Mouse (Mus musculus): Measurements from ENCODE around the gene Aif1l. TPM values are rescaled to one million over a fixed set of nuclear protein-coding genes. Genes with fewer than 3 reads are reported as not detected.

Aif1l gene
- 17.6 and 48.5 TPM in 2 replicates for total RNA-seq (2012; rRNA removed)

DNA sequence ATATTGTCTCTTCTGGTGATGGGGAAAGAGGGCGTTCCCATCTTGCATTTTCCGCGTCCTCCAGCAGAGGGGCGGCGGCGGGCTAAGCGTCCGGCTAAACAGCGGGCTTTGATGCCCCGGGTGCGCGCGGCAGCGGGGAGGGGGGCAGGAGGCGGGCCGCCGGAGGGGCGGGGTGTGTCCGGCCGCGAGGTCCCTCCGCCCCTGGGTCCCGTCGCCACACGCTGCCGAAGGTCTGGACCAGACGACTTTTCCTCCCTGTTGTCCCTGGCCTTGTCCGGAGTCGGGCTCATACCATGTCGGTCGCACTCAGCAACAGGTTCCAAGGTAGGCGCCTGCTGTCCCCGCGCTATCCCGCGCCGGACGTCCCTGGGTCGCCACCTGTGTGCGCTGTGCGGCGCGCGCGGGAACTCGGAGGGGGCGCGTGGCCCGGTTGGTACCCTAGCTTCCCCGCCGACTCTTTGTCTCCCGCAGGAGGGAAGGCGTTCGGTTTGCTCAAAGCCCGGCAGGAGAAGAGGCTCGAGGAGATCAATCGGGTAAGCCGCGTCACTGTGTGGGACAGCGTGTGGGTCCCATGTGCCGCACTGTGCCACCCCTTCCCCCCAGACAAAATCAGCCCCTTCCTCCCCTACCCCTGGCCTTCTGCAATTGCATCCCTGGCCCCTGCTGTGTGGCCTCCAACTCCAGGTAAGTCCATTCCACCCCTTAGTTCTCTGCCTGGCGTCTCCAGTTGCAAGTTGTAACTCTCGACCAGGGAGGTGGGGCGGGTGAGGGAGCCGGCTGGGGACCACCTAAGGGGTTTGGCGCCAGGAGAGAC is at the start of gene Aif1l:
Gene Aif1l, plus strand, starts transcription at position 82 of the 814 bp plus-strand sequence.
- DNase-seq (ENCODE audit: low read depth, low spot score): peak; percentile 45
- Histone ChIP-seq H3K36me3 (ENCODE audit: control insufficient read depth, insufficient read depth, low read length, poor library complexity, severe bottlenecking) (peaks cover 2% of the 10 kb centered on the region; the same call in 1 of the 2 replicates), H3K4me3 (ENCODE audit: insufficient read depth in 1 of 2, low read depth in 1 of 2, low read length in 2 of 2, poor library complexity in 1 of 2, severe bottlenecking in 1 of 2) (peak within 1 kb of the TSS; percentile 78 to 82), H3K27ac (ENCODE audit: insufficient read depth, low read depth, low read length, poor library complexity, severe bottlenecking) (no peak within 1 kb of the TSS), H3K9ac (ENCODE audit: insufficient read depth, low read depth, low read length, poor library complexity, severe bottlenecking) (peak within 1 kb of the TSS; percentile 73), H3K9me3 (ENCODE audit: control insufficient read depth, insufficient read depth, low read depth, low read length) (no peaks in the 10 kb centered on the region), H3K4me1 (ENCODE audit: control insufficient read depth in 2 of 2, insufficient read depth in 2 of 2, low read length in 2 of 2, poor library complexity in 1 of 2) (peaks cover 0 to 3% of the 10 kb centered on the region in 2 experiments; a peak in 1 of 4 replicates)
- in situ Hi-C loops (cut with MboI; ENCODE audit: low sequenced_read_pairs in 2 of 2, unreplicated experiment in 2 of 2): no loop called here
- TF ChIP-seq MAFK (IDR thresholded peaks at IDR 0.05; ENCODE audit: insufficient read depth, low read depth, low read length): no peak
- TF ChIP-seq ZC3H11A (IDR thresholded peaks at IDR 0.05; ENCODE audit: borderline replicate concordance, low read depth, low read length): no peak
- no peak for TF ChIP-seq CHD2 (IDR thresholded peaks at IDR 0.05; ENCODE audit: low read depth, low read length)

DNA sequence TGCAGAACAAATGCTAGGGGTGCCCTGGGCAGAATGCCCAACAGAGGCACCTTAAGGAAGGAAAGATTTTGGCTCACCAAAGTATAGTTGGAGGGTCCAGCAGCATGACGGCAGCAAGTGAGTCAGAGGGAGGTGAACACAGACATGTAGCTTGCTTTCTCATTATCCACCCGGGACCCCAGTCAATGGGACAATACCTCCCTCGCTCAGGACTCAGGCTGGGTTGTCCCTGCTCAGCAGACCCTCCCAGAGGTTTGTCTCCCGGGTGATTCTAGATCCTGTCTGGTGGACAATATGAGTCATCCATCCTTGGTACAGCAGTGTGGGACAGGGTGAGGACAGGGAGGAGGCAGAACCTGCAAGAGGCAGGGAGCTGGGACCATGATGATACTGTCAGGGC is 49.0 kb upstream of the Aif1l start:
- no peak for TF ChIP-seq MAFK (IDR thresholded peaks at IDR 0.05; ENCODE audit: insufficient read depth, low read depth, low read length)
- TF ChIP-seq ZNF384 (IDR thresholded peaks at IDR 0.05; ENCODE audit: low read depth, low read length): no peak
- no peak for TF ChIP-seq ZC3H11A (IDR thresholded peaks at IDR 0.05; ENCODE audit: borderline replicate concordance, low read depth, low read length)
- no peak for TF ChIP-seq HCFC1 (IDR thresholded peaks at IDR 0.05; ENCODE audit: borderline replicate concordance, insufficient read depth, low read length)
- TF ChIP-seq CHD2 (IDR thresholded peaks at IDR 0.05; ENCODE audit: low read depth, low read length): no peak
- H3K36me3 ChIP-seq (ENCODE audit: control insufficient read depth, insufficient read depth, low read length, poor library complexity, severe bottlenecking): no peaks in the 10 kb centered on the region
- no peaks in the 10 kb centered on the region for H3K9me3 ChIP-seq (ENCODE audit: control insufficient read depth, insufficient read depth, low read depth, low read length)
- no peak overlapping the region for H3K4me3 ChIP-seq (ENCODE audit: insufficient read depth in 1 of 2, low read depth in 1 of 2, low read length in 2 of 2, poor library complexity in 1 of 2, severe bottlenecking in 1 of 2)
- H3K27ac ChIP-seq (ENCODE audit: insufficient read depth, low read depth, low read length, poor library complexity, severe bottlenecking): no peak overlapping the region
- H3K9ac ChIP-seq (ENCODE audit: insufficient read depth, low read depth, low read length, poor library complexity, severe bottlenecking): no peak overlapping the region
- peaks cover 0 to 11% of the 10 kb centered on the region in 2 experiments; a peak in 1 of 4 replicates for H3K4me1 ChIP-seq (ENCODE audit: control insufficient read depth in 2 of 2, insufficient read depth in 2 of 2, low read length in 2 of 2, poor library complexity in 1 of 2)
- no peak for DNase-seq (ENCODE audit: low read depth, low spot score)
- in situ Hi-C loops (cut with MboI; ENCODE audit: low sequenced_read_pairs in 2 of 2, unreplicated experiment in 2 of 2): no loop called here

DNA sequence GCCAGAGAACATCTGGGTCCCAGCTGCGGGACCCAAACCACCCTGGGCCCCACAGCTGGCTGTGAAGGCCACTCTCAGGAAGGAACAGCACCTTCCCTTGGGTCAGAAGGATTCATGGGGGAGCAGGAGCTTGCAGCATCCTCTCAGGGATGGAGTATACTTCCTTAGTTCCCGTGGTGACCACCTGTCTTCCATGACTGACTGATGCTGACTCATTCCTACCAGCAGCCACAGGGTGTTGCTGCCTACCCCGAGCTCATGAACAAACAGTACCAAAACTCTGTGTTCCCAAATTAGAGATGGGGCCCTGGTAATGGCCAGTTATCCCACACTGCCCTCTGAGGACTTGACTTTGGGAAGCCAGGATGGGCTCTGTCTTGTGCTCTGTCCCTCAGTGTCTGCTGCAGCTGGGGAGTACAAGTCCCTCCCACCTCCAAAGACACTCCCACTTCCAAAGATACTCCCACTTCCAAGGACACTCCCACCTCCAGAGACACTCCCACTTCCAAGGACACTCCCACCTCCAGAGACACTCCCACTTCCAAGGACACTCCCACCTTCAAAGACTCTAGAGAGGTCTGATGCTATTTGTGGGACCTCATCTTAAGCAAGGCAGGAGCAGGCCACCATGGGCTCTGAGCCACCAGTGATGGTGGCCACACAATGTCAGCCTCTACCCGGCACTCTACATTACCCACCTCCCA is 48.1 kb upstream of the Aif1l start:
- in situ Hi-C loops (cut with MboI; ENCODE audit: low sequenced_read_pairs in 2 of 2, unreplicated experiment in 2 of 2): no loop called here
- TF ChIP-seq MAFK (IDR thresholded peaks at IDR 0.05; ENCODE audit: insufficient read depth, low read depth, low read length) (peak; percentile 46; the same call in 1 of the 2 replicates), ZNF384 (IDR thresholded peaks at IDR 0.05; ENCODE audit: low read depth, low read length) (no peak)
- DNase-seq (ENCODE audit: low read depth, low spot score): peak; percentile 56
- no peak overlapping the region for H3K9ac ChIP-seq (ENCODE audit: insufficient read depth, low read depth, low read length, poor library complexity, severe bottlenecking)
- H3K36me3 ChIP-seq (ENCODE audit: control insufficient read depth, insufficient read depth, low read length, poor library complexity, severe bottlenecking): no peaks in the 10 kb centered on the region
- no peak overlapping the region for H3K27ac ChIP-seq (ENCODE audit: insufficient read depth, low read depth, low read length, poor library complexity, severe bottlenecking)
- H3K9me3 ChIP-seq (ENCODE audit: control insufficient read depth, insufficient read depth, low read depth, low read length): no peaks in the 10 kb centered on the region
- H3K4me1 ChIP-seq (ENCODE audit: control insufficient read depth in 2 of 2, insufficient read depth in 2 of 2, low read length in 2 of 2, poor library complexity in 1 of 2): peaks cover 0 to 11% of the 10 kb centered on the region in 2 experiments; a peak in 1 of 4 replicates
- H3K4me3 ChIP-seq (ENCODE audit: insufficient read depth in 1 of 2, low read depth in 1 of 2, low read length in 2 of 2, poor library complexity in 1 of 2, severe bottlenecking in 1 of 2): no peak overlapping the region

DNA sequence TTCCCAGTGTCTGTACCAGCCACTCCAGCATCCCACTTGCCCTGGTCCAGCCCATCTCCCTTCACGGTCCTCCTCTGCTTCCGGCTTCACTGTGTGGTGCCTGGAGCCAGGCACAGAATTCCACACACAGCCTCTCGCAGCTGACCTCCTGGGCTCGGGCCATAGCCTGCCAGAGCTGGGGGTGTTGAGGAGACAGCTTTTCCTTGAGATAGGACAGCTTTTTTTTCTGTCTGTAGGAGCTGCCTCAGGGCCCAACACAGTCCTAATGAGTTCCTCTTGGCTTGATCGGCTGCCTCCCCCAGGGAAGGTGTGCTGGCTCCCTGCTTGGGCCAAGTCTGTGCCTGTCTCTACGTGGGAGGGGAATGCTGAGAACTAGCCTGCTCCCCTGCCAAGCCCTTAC is 45.9 kb upstream of the Aif1l start:
- no peak for TF ChIP-seq ZNF384 (IDR thresholded peaks at IDR 0.05; ENCODE audit: low read depth, low read length)
- TF ChIP-seq CHD2 (IDR thresholded peaks at IDR 0.05; ENCODE audit: low read depth, low read length): no peak
- TF ChIP-seq ZC3H11A (IDR thresholded peaks at IDR 0.05; ENCODE audit: borderline replicate concordance, low read depth, low read length): no peak
- no peak for TF ChIP-seq MAFK (IDR thresholded peaks at IDR 0.05; ENCODE audit: insufficient read depth, low read depth, low read length)
- no peak for TF ChIP-seq HCFC1 (IDR thresholded peaks at IDR 0.05; ENCODE audit: borderline replicate concordance, insufficient read depth, low read length)
- DNase-seq (ENCODE audit: low read depth, low spot score): no peak
- peaks cover 0 to 11% of the 10 kb centered on the region in 2 experiments; a peak in 1 of 4 replicates for H3K4me1 ChIP-seq (ENCODE audit: control insufficient read depth in 2 of 2, insufficient read depth in 2 of 2, low read length in 2 of 2, poor library complexity in 1 of 2)
- in situ Hi-C loops (cut with MboI; ENCODE audit: low sequenced_read_pairs in 2 of 2, unreplicated experiment in 2 of 2): no loop called here
- no peak overlapping the region for H3K27ac ChIP-seq (ENCODE audit: insufficient read depth, low read depth, low read length, poor library complexity, severe bottlenecking)
- no peak overlapping the region for H3K9ac ChIP-seq (ENCODE audit: insufficient read depth, low read depth, low read length, poor library complexity, severe bottlenecking)
- no peak overlapping the region for H3K4me3 ChIP-seq (ENCODE audit: insufficient read depth in 1 of 2, low read depth in 1 of 2, low read length in 2 of 2, poor library complexity in 1 of 2, severe bottlenecking in 1 of 2)
- no peaks in the 10 kb centered on the region for H3K36me3 ChIP-seq (ENCODE audit: control insufficient read depth, insufficient read depth, low read length, poor library complexity, severe bottlenecking)
- H3K9me3 ChIP-seq (ENCODE audit: control insufficient read depth, insufficient read depth, low read depth, low read length): no peaks in the 10 kb centered on the region
